Mouse (Mus musculus): Measurements from ENCODE around the gene Gm49322. TPM values are rescaled to one million over a fixed set of nuclear protein-coding genes. Genes with fewer than 3 reads are reported as not detected.

The Gm49322 gene
- polyA plus RNA-seq, 1 experiment from 2014 or later = 1.1 TPM

- 0% methylated on average over 51 of the region's 54 CpGs for WGBS
- Histone ChIP-seq H3K9ac (replicated peaks; ENCODE audit: low read depth) (peak within 1 kb of the TSS; percentile 1), H3K4me1 (ENCODE audit: insufficient read depth, low read depth, low read length) (peaks cover 12% of the 10 kb centered on the region; the same call in 1 of the 2 replicates), H3K27me3 (replicated peaks; ENCODE audit: insufficient read depth, low read length) (no peaks in the 10 kb centered on the region), H3K4me2 (replicated peaks; ENCODE audit: low read depth, low read length) (peak within 1 kb of the TSS; percentile 55), H3K27ac (ENCODE audit: low read length) (peak within 1 kb of the TSS; percentile 82), H3K9me3 (ENCODE audit: low read length) (no peaks in the 10 kb centered on the region), H3K4me3 (ENCODE audit: low read depth, low read length) (peak within 1 kb of the TSS; percentile 75), H3K36me3 (ENCODE audit: insufficient read depth, low read length) (peaks cover 6% of the 10 kb centered on the region; the same call in 1 of the 2 replicates)
- ATAC-seq (peak; percentile 97), DNase-seq (ENCODE audit: low spot score) (peak; percentile 97)
- TF ChIP-seq CTCF (IDR thresholded peaks at IDR 0.05) = 0 out of 2 replicates have a peak, but pooled peaks have one; percentile 6
- no peak for TF ChIP-seq EP300 (IDR thresholded peaks at IDR 0.05)
These were observed 3.0 kb upstream of the Gm49322 start, which contains the start of the genes Scamp4 and Adat3 for GRCm38 (mm10) chr10:80602698-80603325. Gene Scamp4 (plus strand): TSS chr10:80602872. Gene Adat3 (plus strand): TSS chr10:80602880.

- ATAC-seq (no peak), DNase-seq (ENCODE audit: low spot score) (no peak)
- WGBS = 20% methylated on average over 7 of the region's 7 CpGs
- Histone ChIP-seq H3K9me3 (ENCODE audit: low read length) (no peaks in the 10 kb centered on the region), H3K4me1 (ENCODE audit: insufficient read depth, low read depth, low read length) (peaks cover 12% of the 10 kb centered on the region; the same call in 1 of the 2 replicates), H3K27ac (ENCODE audit: low read length) (peak overlapping the region; percentile 77), H3K27me3 (replicated peaks; ENCODE audit: insufficient read depth, low read length) (no peaks in the 10 kb centered on the region), H3K4me3 (ENCODE audit: low read depth, low read length) (peak overlapping the region; percentile 75), H3K36me3 (ENCODE audit: insufficient read depth, low read length) (peaks cover 6% of the 10 kb centered on the region; the same call in 1 of the 2 replicates), H3K4me2 (replicated peaks; ENCODE audit: low read depth, low read length) (peak overlapping the region; percentile 55), H3K9ac (replicated peaks; ENCODE audit: low read depth) (peak overlapping the region; percentile 1)
- no peak for TF ChIP-seq EP300 (IDR thresholded peaks at IDR 0.05)
- no peak for TF ChIP-seq CTCF (IDR thresholded peaks at IDR 0.05)
These were observed 2.5 kb upstream of the Gm49322 start for GRCm38 (mm10) chr10:80603364-80603763.

- H3K4me2 ChIP-seq (replicated peaks; ENCODE audit: low read depth, low read length) = no peak overlapping the region; the same call in 1 of the 2 replicates
- 89% methylated on average over 7 of the region's 7 CpGs for WGBS
- no peak for ATAC-seq
- TF ChIP-seq CTCF (IDR thresholded peaks at IDR 0.05) (no peak), EP300 (IDR thresholded peaks at IDR 0.05) (no peak)
- H3K9me3 ChIP-seq (ENCODE audit: low read length) = no peaks in the 10 kb centered on the region
- peak overlapping the region; percentile 1; the same call in 1 of the 2 replicates for H3K9ac ChIP-seq (replicated peaks; ENCODE audit: low read depth)
- no peak overlapping the region for H3K4me3 ChIP-seq (ENCODE audit: low read depth, low read length)
- H3K36me3 ChIP-seq (ENCODE audit: insufficient read depth, low read length) = peaks cover 6% of the 10 kb centered on the region; the same call in 1 of the 2 replicates
- H3K27ac ChIP-seq (ENCODE audit: low read length) = no peak overlapping the region
- H3K4me1 ChIP-seq (ENCODE audit: insufficient read depth, low read depth, low read length) = peaks cover 12% of the 10 kb centered on the region; the same call in 1 of the 2 replicates
- no peaks in the 10 kb centered on the region for H3K27me3 ChIP-seq (replicated peaks; ENCODE audit: insufficient read depth, low read length)
- no peak for DNase-seq (ENCODE audit: low spot score)
These were observed 1.8 kb upstream of the Gm49322 start for GRCm38 (mm10) chr10:80604001-80604509.

- DNase-seq (ENCODE audit: low spot score) = no peak
- Histone ChIP-seq H3K9me3 (ENCODE audit: low read length) (no peaks in the 10 kb centered on the region), H3K27ac (ENCODE audit: low read length) (no peak overlapping the region), H3K27me3 (replicated peaks; ENCODE audit: insufficient read depth, low read length) (no peaks in the 10 kb centered on the region), H3K9ac (replicated peaks; ENCODE audit: low read depth) (no peak overlapping the region), H3K4me2 (replicated peaks; ENCODE audit: low read depth, low read length) (no peak overlapping the region), H3K4me3 (ENCODE audit: low read depth, low read length) (no peak overlapping the region), H3K36me3 (ENCODE audit: insufficient read depth, low read length) (peaks cover 6% of the 10 kb centered on the region; the same call in 1 of the 2 replicates), H3K4me1 (ENCODE audit: insufficient read depth, low read depth, low read length) (peaks cover 12% of the 10 kb centered on the region; the same call in 1 of the 2 replicates)
- ATAC-seq = no peak
- 89% methylated on average over 2 of the region's 2 CpGs for WGBS
- TF ChIP-seq CTCF (IDR thresholded peaks at IDR 0.05) = no peak
- no peak for TF ChIP-seq EP300 (IDR thresholded peaks at IDR 0.05)
These were observed 833 bp upstream of the Gm49322 start for GRCm38 (mm10) chr10:80604988-80605387.

- Histone ChIP-seq H3K9ac (replicated peaks; ENCODE audit: low read depth) (no peak overlapping the region), H3K27ac (ENCODE audit: low read length) (no peak overlapping the region), H3K27me3 (replicated peaks; ENCODE audit: insufficient read depth, low read length) (no peaks in the 10 kb centered on the region), H3K4me2 (replicated peaks; ENCODE audit: low read depth, low read length) (no peak overlapping the region), H3K4me1 (ENCODE audit: insufficient read depth, low read depth, low read length) (peaks cover 12% of the 10 kb centered on the region; the same call in 1 of the 2 replicates), H3K36me3 (ENCODE audit: insufficient read depth, low read length) (peaks cover 6% of the 10 kb centered on the region; the same call in 1 of the 2 replicates), H3K9me3 (ENCODE audit: low read length) (no peaks in the 10 kb centered on the region), H3K4me3 (ENCODE audit: low read depth, low read length) (no peak overlapping the region)
- TF ChIP-seq EP300 (IDR thresholded peaks at IDR 0.05) (no peak), CTCF (IDR thresholded peaks at IDR 0.05) (no peak)
- ATAC-seq (no peak), DNase-seq (ENCODE audit: low spot score) (no peak)
- 88% methylated on average over 21 of the region's 23 CpGs for WGBS
These were observed 485 bp downstream of the Gm49322 start for GRCm38 (mm10) chr10:80606306-80606705.

- Histone ChIP-seq H3K4me2 (replicated peaks; ENCODE audit: low read depth, low read length) (no peak overlapping the region), H3K9me3 (ENCODE audit: low read length) (no peaks in the 10 kb centered on the region), H3K9ac (replicated peaks; ENCODE audit: low read depth) (no peak overlapping the region), H3K4me3 (ENCODE audit: low read depth, low read length) (no peak overlapping the region), H3K27ac (ENCODE audit: low read length) (no peak overlapping the region), H3K27me3 (replicated peaks; ENCODE audit: insufficient read depth, low read length) (no peaks in the 10 kb centered on the region), H3K36me3 (ENCODE audit: insufficient read depth, low read length) (peaks cover 6% of the 10 kb centered on the region; the same call in 1 of the 2 replicates), H3K4me1 (ENCODE audit: insufficient read depth, low read depth, low read length) (peaks cover 12% of the 10 kb centered on the region; the same call in 1 of the 2 replicates)
- WGBS = 95% methylated on average over 34 of the region's 34 CpGs
- DNase-seq (ENCODE audit: low spot score) (no peak), ATAC-seq (no peak)
- TF ChIP-seq EP300 (IDR thresholded peaks at IDR 0.05) (no peak), CTCF (IDR thresholded peaks at IDR 0.05) (no peak)
These were observed 1.0 kb downstream of the Gm49322 start for GRCm38 (mm10) chr10:80606737-80607350.

Data from lung, postnatal 0 days (tissue).